Mouse (Mus musculus): ENCODE data around the gene Hist1h2bb.

GRCm38 (mm10) chr13:23747892-23748288 lies 1.4 kb downstream of the Hist1h2bb start:
- TF ChIP-seq POLR2A (IDR thresholded peaks at IDR 0.05; ENCODE audit: insufficient read length, low read depth) (no peak), TCF12 (IDR thresholded peaks at IDR 0.05; ENCODE audit: insufficient read depth, poor library complexity, severe bottlenecking) (no peak), USF1 (IDR thresholded peaks at IDR 0.05; ENCODE audit: low read depth) (no peak), CEBPB (IDR thresholded peaks at IDR 0.05; ENCODE audit: insufficient read depth, poor library complexity, severe bottlenecking) (no peak)
